ENCODE assay signal across 8 mouse cellular contexts in the genomic region with DNA sequence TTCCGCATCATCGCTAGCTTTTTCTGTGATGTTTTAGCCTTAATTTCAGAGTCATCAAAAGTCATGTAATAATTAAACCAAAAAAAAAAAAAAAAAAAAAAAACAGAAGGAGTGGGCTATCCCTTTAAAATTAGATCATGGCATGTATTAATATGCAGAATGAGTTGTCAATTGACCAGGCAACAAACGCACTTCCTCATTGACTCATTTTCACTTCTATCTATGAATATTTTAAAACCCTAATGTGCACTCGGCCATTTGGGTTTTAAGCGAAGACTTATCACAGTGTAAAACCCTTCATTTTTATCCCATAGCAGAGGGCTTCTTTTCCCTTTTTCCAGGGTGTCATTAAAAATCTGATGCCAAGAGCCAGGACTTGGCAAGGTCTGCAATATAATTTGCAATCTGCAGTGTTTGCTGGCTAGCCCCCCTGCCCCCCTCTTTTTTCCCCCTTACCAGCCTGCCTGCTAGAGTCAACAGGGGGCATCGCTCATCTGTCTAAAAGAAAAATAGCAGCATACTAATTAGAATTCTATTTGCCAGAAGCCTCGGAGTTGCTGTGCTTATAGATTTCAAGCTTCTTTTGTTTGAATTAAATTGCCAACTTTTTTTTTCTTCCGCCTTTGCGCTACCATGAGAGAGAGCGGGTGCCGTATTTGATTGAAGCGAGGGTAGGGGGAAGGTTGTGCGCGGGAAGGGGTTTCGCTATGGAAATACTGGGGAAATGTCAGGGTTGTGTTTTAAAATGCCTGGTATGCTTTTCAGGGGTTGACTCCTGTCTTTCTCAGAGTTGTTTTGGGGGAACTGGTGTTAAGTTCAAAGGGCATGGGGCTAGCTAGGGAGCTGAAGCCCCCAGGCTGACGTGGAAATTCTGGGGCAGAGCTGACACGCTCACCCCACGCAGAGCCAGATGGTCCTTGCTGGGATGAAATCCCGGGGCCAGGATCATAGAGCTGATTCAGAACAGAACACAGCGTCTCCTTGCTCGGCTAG.
DNase-seq lines count a peak whose midpoint lies in the region; ATAC-seq and TF ChIP-seq lines count a peak whose summit lies in the region.

No protein-coding gene starts in this region.

- H3K27ac ChIP-seq in kidney, embryonic 14.5 days (ENCODE audit: low read depth, low read length): no peak overlapping the region
- H3K27ac ChIP-seq in embryonic facial prominence, embryonic 12.5 days: no peak overlapping the region
- no peak overlapping the region for H3K27ac ChIP-seq in hindbrain, postnatal 0 days
- H3K27ac ChIP-seq in lung, postnatal 0 days (ENCODE audit: low read length): no peak overlapping the region
- no peak overlapping the region for H3K27ac ChIP-seq in testis, adult 2 months (ENCODE audit: control insufficient read depth, insufficient read depth, low read depth, low read length)

- WGBS in kidney, embryonic 14.5 days: 18% methylated on average over 21 of the region's 21 CpGs
- WGBS in embryonic facial prominence, embryonic 12.5 days: 10% methylated on average over 21 of the region's 21 CpGs
- WGBS in hindbrain, postnatal 0 days: 3% methylated on average over 21 of the region's 21 CpGs
- 19% methylated on average over 21 of the region's 21 CpGs for WGBS in lung, postnatal 0 days

- no peaks in the 10 kb centered on the region for H3K9me3 ChIP-seq in kidney, embryonic 14.5 days (ENCODE audit: control insufficient read depth, low read length)
- no peaks in the 10 kb centered on the region for H3K9me3 ChIP-seq in embryonic facial prominence, embryonic 12.5 days
- no peaks in the 10 kb centered on the region for H3K9me3 ChIP-seq in hindbrain, postnatal 0 days (ENCODE audit: low read length)
- H3K9me3 ChIP-seq in lung, postnatal 0 days (ENCODE audit: low read length): no peaks in the 10 kb centered on the region

- H3K4me2 ChIP-seq in kidney, embryonic 14.5 days (replicated peaks; ENCODE audit: low read depth, low read length): peak overlapping the region; percentile 73
- peak overlapping the region; percentile 67 for H3K4me2 ChIP-seq in embryonic facial prominence, embryonic 12.5 days (replicated peaks)
- peak overlapping the region; percentile 85 for H3K4me2 ChIP-seq in hindbrain, postnatal 0 days (ENCODE audit: low read depth, low read length)
- peak overlapping the region; percentile 58 for H3K4me2 ChIP-seq in lung, postnatal 0 days (replicated peaks; ENCODE audit: low read depth, low read length)

- no peak for TF ChIP-seq EP300 in lung, postnatal 0 days (IDR thresholded peaks at IDR 0.05)

- H3K9ac ChIP-seq in kidney, embryonic 14.5 days (ENCODE audit: low read depth, low read length): 0 out of 2 replicates have a peak overlapping the region, but pooled peaks have one; percentile 24
- peak overlapping the region; percentile 37; the same call in 1 of the 2 replicates for H3K9ac ChIP-seq in embryonic facial prominence, embryonic 12.5 days
- no peak overlapping the region; the same call in 1 of the 2 replicates for H3K9ac ChIP-seq in hindbrain, postnatal 0 days (replicated peaks; ENCODE audit: low read length)
- H3K9ac ChIP-seq in lung, postnatal 0 days (replicated peaks; ENCODE audit: low read depth): no peak overlapping the region

- no peaks in the 10 kb centered on the region for H3K36me3 ChIP-seq in kidney, embryonic 14.5 days (ENCODE audit: control insufficient read depth, insufficient read depth, low read length)
- no peaks in the 10 kb centered on the region for H3K36me3 ChIP-seq in embryonic facial prominence, embryonic 12.5 days
- no peaks in the 10 kb centered on the region for H3K36me3 ChIP-seq in hindbrain, postnatal 0 days (ENCODE audit: insufficient read depth, low read length)
- H3K36me3 ChIP-seq in lung, postnatal 0 days (ENCODE audit: insufficient read depth, low read length): no peaks in the 10 kb centered on the region
- H3K36me3 ChIP-seq in testis, adult 2 months (ENCODE audit: control insufficient read depth, insufficient read depth, low read length): no peaks in the 10 kb centered on the region

- TF ChIP-seq CTCF in hindbrain, postnatal 0 days (IDR thresholded peaks at IDR 0.05; ENCODE audit: low read depth): no peak
- TF ChIP-seq CTCF in lung, postnatal 0 days (IDR thresholded peaks at IDR 0.05): peak; percentile 18; the same call in 1 of the 2 replicates
- TF ChIP-seq CTCF in testis, adult 2 months (IDR thresholded peaks at IDR 0.05; ENCODE audit: control insufficient read depth, insufficient read depth, insufficient replicate concordance, low read depth, low read length): no peak

- TF ChIP-seq POLR2A in testis, adult 2 months (IDR thresholded peaks at IDR 0.05; ENCODE audit: control insufficient read depth, low read depth, low read length): no peak

- H3K4me1 ChIP-seq in kidney, embryonic 14.5 days (ENCODE audit: control insufficient read depth, insufficient read depth, low read length): peaks cover 4% of the 10 kb centered on the region; the same call in 1 of the 2 replicates
- H3K4me1 ChIP-seq in embryonic facial prominence, embryonic 12.5 days: peaks cover 3% of the 10 kb centered on the region; the same call in 1 of the 2 replicates
- H3K4me1 ChIP-seq in hindbrain, postnatal 0 days (ENCODE audit: insufficient read depth, low read length): no peaks in the 10 kb centered on the region
- no peaks in the 10 kb centered on the region for H3K4me1 ChIP-seq in lung, postnatal 0 days (ENCODE audit: insufficient read depth, low read depth, low read length)
- H3K4me1 ChIP-seq in testis, adult 2 months (ENCODE audit: control insufficient read depth, insufficient read depth, low read length): peaks cover 3% of the 10 kb centered on the region; the same call in 1 of the 2 replicates

- peak overlapping the region; percentile 25 for H3K4me3 ChIP-seq in kidney, embryonic 14.5 days (ENCODE audit: low read length)
- H3K4me3 ChIP-seq in embryonic facial prominence, embryonic 12.5 days: peak overlapping the region; percentile 37
- H3K4me3 ChIP-seq in hindbrain, postnatal 0 days (ENCODE audit: low read length): peak overlapping the region; percentile 38
- peak overlapping the region; percentile 34 for H3K4me3 ChIP-seq in lung, postnatal 0 days (ENCODE audit: low read depth, low read length)
- peak overlapping the region; percentile 58 for H3K4me3 ChIP-seq in testis, adult 2 months (ENCODE audit: control insufficient read depth, low read depth, low read length)

- DNase-seq in kidney, adult 11 months: no peak
- peak; percentile 73 for DNase-seq in hindbrain, postnatal 0 days (ENCODE audit: low spot score)
- DNase-seq in lung, postnatal 0 days (ENCODE audit: low spot score): peak; percentile 21
- no peak for DNase-seq in spleen, adult 12 weeks (ENCODE audit: low spot score)
- DNase-seq in thymus, postnatal 25 days: no peak

- no peak for ATAC-seq in kidney, embryonic 14.5 days (ENCODE audit: low FRiP score, low TSS enrichment)
- ATAC-seq in embryonic facial prominence, embryonic 12.5 days (ENCODE audit: insufficient number of reproducible peaks, insufficient read depth, low FRiP score, low TSS enrichment): no peak
- ATAC-seq in hindbrain, postnatal 0 days: peak; percentile 47; the same call in 1 of the 2 replicates
- no peak for ATAC-seq in lung, postnatal 0 days

- 0 out of 2 replicates have a peak, but pooled peaks cover 3% of the 10 kb centered on the region for H3K27me3 ChIP-seq in kidney, embryonic 14.5 days (ENCODE audit: control insufficient read depth, insufficient read depth, low read length)
- peaks cover 8% of the 10 kb centered on the region; the same call in 1 of the 2 replicates for H3K27me3 ChIP-seq in embryonic facial prominence, embryonic 12.5 days
- peaks cover 9% of the 10 kb centered on the region; the same call in 1 of the 2 replicates for H3K27me3 ChIP-seq in hindbrain, postnatal 0 days (ENCODE audit: insufficient read depth, low read length)
- H3K27me3 ChIP-seq in lung, postnatal 0 days (replicated peaks; ENCODE audit: insufficient read depth, low read length): no peaks in the 10 kb centered on the region
- no peaks in the 10 kb centered on the region for H3K27me3 ChIP-seq in testis, adult 2 months (ENCODE audit: control insufficient read depth, insufficient read depth, low read length)

Comparison
In these comparisons a context has a peak if more than half of its experiments do, and no peak if none do; other contexts are left out.
1. H3K9ac ChIP-seq: peak in kidney, embryonic 14.5 days (single experiment) and embryonic facial prominence, embryonic 12.5 days (single experiment); none in hindbrain, postnatal 0 days (single experiment) and lung, postnatal 0 days (single experiment).
2. DNase-seq: peak in hindbrain, postnatal 0 days (single experiment) and lung, postnatal 0 days (single experiment); none in kidney, adult 11 months (single experiment), spleen, adult 12 weeks (single experiment) and thymus, postnatal 25 days (single experiment).
3. Peak in every context shown above with its lines, with median percentiles within 50 percentile points of each other: H3K4me2 ChIP-seq and H3K4me3 ChIP-seq.